Mouse (Mus musculus) limb, embryonic 13.5 days (tissue): Measurements from ENCODE around the gene Gm10775. TPM values are rescaled to one million over a fixed set of nuclear protein-coding genes. Genes with fewer than 3 reads are reported as not detected.
A peak's percentile ranks its signal among the peaks of the same experiment; 100 is the strongest.

Source experiments
- ATAC-seq: fragments of 200-750 bp; cut with Nextera tagmentation; 2 replicates; pipeline ENCODE4 v1.8.0; 2017; ENCODE audit warnings: low read depth, moderate number of reproducible peaks, moderate TSS enrichment; ENCODE audit not compliant: low FRiP score
- H3K27ac ChIP-seq: fragments of 300-500 bp; sonication (generic); 2 replicates; pipeline ENCODE4 v1.5.1; 2015; ENCODE audit warnings: inconsistent platforms, mild to moderate bottlenecking, moderate library complexity
- H3K27me3 ChIP-seq: fragments of 300-500 bp; sonication (generic); 2 replicates; pipeline ENCODE4 v1.6.1; 2015; ENCODE audit warnings: mild to moderate bottlenecking, inconsistent platforms
- H3K36me3 ChIP-seq: fragments of 300-500 bp; sonication (generic); 2 replicates; pipeline ENCODE4 v1.6.1; 2015; ENCODE audit warnings: inconsistent platforms, mild to moderate bottlenecking, moderate library complexity
- H3K4me1 ChIP-seq: fragments of 300-500 bp; sonication (generic); 2 replicates; pipeline ENCODE4 v1.6.1; 2015; ENCODE audit warnings: inconsistent platforms
- H3K4me2 ChIP-seq: fragments of 300-500 bp; sonication (generic); replicated peaks from 2 replicates; pipeline ENCODE4 v1.6.1; 2015; ENCODE audit warnings: inconsistent platforms, mild to moderate bottlenecking, moderate library complexity
- H3K4me3 ChIP-seq: fragments of 300-500 bp; sonication (generic); 2 replicates; pipeline ENCODE4 v1.5.1; 2015; ENCODE audit warnings: moderate library complexity, mild to moderate bottlenecking, inconsistent platforms
- H3K9ac ChIP-seq: fragments of 300-500 bp; sonication (generic); 2 replicates; pipeline ENCODE4 v1.6.1; 2015; ENCODE audit warnings: mild to moderate bottlenecking, inconsistent platforms
- H3K9me3 ChIP-seq: fragments of 300-500 bp; sonication (generic); 2 replicates; pipeline ENCODE4 v1.6.1; 2016; ENCODE audit warnings: inconsistent platforms
- WGBS: fragments of 180-500 bp; shearing (Covaris S2); methylation state at CpG from one replicate; pipeline ENCODE4 v1.1.7; 2015; 5-methylcytosine and 5-hydroxymethylcytosine counted together
- polyA plus RNA-seq: library from polyadenylated mRNA; unstranded; fragments of >200 nt; fragmentation: Nextera tagmentation; extraction: Ambion mirVana; gene quantifications from 2 replicates; pipeline ENCODE4 v1.2.1, GENCODE M21; 2015

Gm10775 gene
- polyA plus RNA-seq, 1 experiment from 2014 or later = not detected

- ATAC-seq = no peak; the same call in 1 of the 2 replicates
- Histone ChIP-seq H3K4me2 (peak overlapping the region; percentile 64), H3K9me3 (peaks cover 38% of the 10 kb centered on the region), H3K4me1 (peaks cover 5% of the 10 kb centered on the region; the same call in 1 of the 2 replicates), H3K27me3 (no peaks in the 10 kb centered on the region), H3K4me3 (peak overlapping the region; percentile 71), H3K9ac (peak overlapping the region; percentile 70), H3K27ac (peak overlapping the region; percentile 82), H3K36me3 (peaks cover 59% of the 10 kb centered on the region)
- WGBS = 11% methylated on average over 9 of the region's 9 CpGs
These were observed 18.6 kb downstream of the Gm10775 start for GRCm38 (mm10) chr13:65277994-65278382.

DNA sequence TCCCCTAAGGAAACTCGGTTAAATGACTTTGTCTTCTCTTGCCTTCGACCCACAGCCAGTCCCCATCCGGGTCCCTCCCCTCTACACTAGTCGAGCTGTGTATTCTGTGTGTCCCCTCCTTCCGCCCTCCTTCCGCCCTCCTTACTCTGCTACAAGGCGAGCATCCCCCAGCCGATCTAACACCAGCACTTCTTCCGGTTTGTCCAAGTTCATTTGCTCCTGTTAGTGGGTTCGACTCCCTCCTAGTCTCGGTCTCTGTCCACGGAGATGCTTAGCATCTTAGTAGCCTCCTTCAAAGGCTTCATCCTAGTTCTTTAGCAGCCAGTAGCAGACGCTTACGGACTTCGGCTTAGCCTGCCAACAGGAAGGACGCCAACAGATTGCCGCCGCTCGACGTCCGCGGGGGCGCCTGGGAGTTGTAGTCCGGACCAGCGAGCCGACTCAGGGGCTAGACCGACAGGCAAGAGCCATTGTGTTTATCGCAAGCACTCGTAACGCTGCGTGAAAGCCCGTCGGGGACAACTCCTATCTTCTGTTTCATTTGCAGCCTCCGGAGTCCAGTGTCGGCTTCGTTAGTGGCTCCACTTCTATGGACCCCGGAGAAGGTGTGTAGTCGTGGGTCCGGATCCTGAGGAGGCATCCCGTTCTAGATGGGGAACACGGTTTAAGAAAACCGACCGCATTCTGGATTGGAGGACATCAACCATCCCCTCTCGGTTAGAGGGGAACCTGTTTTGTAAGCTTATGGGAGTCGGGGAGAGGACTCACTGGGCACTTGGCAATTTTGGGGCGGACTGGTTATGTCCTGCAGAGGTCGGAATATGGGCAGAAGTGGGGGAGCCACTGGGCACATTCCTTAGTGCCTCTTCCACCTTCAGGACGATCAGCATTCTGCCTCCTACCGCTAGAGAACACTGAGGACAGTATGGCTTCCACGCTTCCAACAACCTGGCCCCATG is 19.3 kb downstream of the Gm10775 start, which contains the start of gene Zfp369:
TSS of gene Zfp369 (plus strand) at position 432 of the 959 bp plus-strand sequence.
- Histone ChIP-seq H3K27ac (peak within 1 kb of the TSS; percentile 82), H3K4me3 (peak within 1 kb of the TSS; percentile 71), H3K4me2 (peak within 1 kb of the TSS; percentile 64), H3K36me3 (peaks cover 57% of the 10 kb centered on the region), H3K27me3 (no peaks in the 10 kb centered on the region), H3K4me1 (peaks cover 5% of the 10 kb centered on the region; the same call in 1 of the 2 replicates), H3K9me3 (peaks cover 33% of the 10 kb centered on the region), H3K9ac (peak within 1 kb of the TSS; percentile 70)
- peak; percentile 99 for ATAC-seq
- WGBS = under 1% methylated on average over 50 of the region's 50 CpGs

GRCm38 (mm10) chr13:65286771-65287170 is 27.4 kb downstream of the Gm10775 start:
- Histone ChIP-seq H3K9ac (no peak overlapping the region), H3K9me3 (peaks cover 59% of the 10 kb centered on the region), H3K4me3 (no peak overlapping the region), H3K4me2 (no peak overlapping the region), H3K27ac (no peak overlapping the region), H3K36me3 (peaks cover 90% of the 10 kb centered on the region), H3K4me1 (no peaks in the 10 kb centered on the region), H3K27me3 (no peaks in the 10 kb centered on the region)
- WGBS = 94% methylated on average over 2 of the region's 2 CpGs
- ATAC-seq = no peak

DNA sequence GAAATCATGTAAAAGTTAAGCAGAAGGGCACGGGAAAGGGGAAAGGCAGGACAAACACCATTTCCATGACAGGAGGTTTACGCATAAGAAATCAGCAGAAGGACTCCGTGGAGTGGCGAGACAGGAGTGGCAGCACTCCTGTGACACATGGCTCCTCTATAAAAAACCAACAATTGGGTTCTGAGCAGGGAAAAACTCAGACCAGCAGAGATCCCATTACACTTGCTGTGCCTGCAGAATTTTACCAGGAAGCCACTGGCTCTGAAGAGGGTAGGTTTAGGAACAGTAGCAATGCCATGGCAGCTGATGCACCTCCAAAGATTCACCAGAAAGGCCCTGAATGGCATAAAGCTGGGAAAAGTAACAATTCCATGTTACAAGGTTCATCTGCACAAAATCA is 37.0 kb downstream of the Gm10775 start:
- Histone ChIP-seq H3K9me3 (peaks cover 78% of the 10 kb centered on the region), H3K4me1 (no peaks in the 10 kb centered on the region), H3K4me3 (no peak overlapping the region), H3K4me2 (no peak overlapping the region), H3K27me3 (no peaks in the 10 kb centered on the region), H3K36me3 (peaks cover 76% of the 10 kb centered on the region), H3K9ac (no peak overlapping the region), H3K27ac (no peak overlapping the region)
- whole genome bisulfite sequencing = 95% methylated on average over 4 of the region's 4 CpGs
- no peak for ATAC-seq

Other genes starting within 250 kb of the Gm10775 start
- gene Spata31d1c, start 226.5 kb upstream of the Gm10775 start, polyA plus RNA-seq = not detected in 2 replicates
- gene Prss47, start 206.8 kb upstream of the Gm10775 start, polyA plus RNA-seq = not detected in 2 replicates
- gene Mfsd14b, start 146.6 kb upstream of the Gm10775 start, polyA plus RNA-seq = 58.8 and 61.5 TPM in 2 replicates
- not detected in 2 replicates for gene Olfr465-ps1, start 121.5 kb upstream of the Gm10775 start, polyA plus RNA-seq
- gene Olfr466, start 109.3 kb upstream of the Gm10775 start, polyA plus RNA-seq = not detected in 2 replicates
- 0.04 TPM in 1 of 2 replicates, not detected in the other for gene Nlrp4f, start 53.6 kb upstream of the Gm10775 start, polyA plus RNA-seq
- gene Zfp369, start 19.3 kb downstream of the Gm10775 start, polyA plus RNA-seq = 15.4 and 20.2 TPM in 2 replicates